ENCODE assay signal across 7 mouse cellular contexts in the genomic region with DNA sequence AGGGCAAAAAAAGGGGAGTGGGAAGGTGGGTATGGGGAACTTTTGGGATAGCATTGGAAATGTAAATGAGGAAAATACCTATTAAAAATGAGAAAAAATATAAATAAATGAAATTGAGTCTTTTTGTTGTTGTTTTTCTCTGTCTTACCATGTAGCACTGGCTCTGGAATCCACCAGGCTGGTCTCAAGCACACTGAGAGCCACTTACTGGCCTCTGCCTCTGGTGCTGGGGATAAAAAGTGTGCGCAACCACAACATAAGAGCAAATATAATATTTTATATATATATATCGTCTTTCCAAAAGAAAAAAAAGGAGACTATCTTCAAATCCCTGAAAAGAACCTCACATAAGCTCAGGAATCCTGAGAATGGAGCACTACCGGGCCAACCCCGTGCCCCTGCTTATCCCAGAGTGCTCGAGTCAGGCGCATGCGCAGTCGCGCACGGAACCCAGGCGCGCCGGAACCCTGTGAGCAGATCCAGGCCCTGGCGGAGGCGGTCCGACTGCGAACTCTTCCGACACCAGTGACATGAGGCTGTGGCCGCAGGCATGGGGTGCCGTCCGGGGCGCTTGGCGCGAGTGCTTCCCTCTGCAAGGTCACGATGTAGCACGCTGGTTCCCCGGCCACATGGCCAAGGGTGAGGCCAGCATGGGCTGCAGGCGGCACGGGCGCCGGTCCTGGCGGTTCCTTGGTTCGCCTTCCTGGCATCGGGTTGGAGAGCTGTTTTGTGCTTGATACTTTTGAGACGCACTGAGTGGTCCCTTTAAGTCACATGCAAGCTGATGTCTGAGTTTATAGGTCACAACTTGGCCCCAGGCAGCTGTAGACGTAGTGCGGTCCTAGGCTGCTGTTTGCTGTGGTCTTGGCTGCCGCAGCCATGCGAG. TPM values are rescaled to one million over a fixed set of nuclear protein-coding genes. Genes with fewer than 3 reads are reported as not detected.
DNase-seq lines count a peak whose midpoint lies in the region; ATAC-seq lines count a peak whose summit lies in the region.

A gene (plus strand): TSS at position 430 of the 886 bp plus-strand sequence.

- intact Hi-C loops in left cerebral cortex, postnatal 36 days (cut with DNase I), result no loop called here

- no peaks in the 10 kb centered on the region for H3K36me3 ChIP-seq in intestine, embryonic 16.5 days (ENCODE audit: control insufficient read depth, insufficient read depth, low read length)
- H3K36me3 ChIP-seq in midbrain, embryonic 11.5 days (ENCODE audit: control insufficient read depth, insufficient read depth, low read length), result no peaks in the 10 kb centered on the region

- H3K4me2 ChIP-seq in intestine, embryonic 16.5 days (ENCODE audit: low read depth, low read length), result peak within 1 kb of the TSS; percentile 84
- peak within 1 kb of the TSS; percentile 96 for H3K4me2 ChIP-seq in midbrain, embryonic 11.5 days

- peak within 1 kb of the TSS; percentile 99 for H3K9ac ChIP-seq in intestine, embryonic 16.5 days (ENCODE audit: low read depth, low read length)
- H3K9ac ChIP-seq in midbrain, embryonic 11.5 days (ENCODE audit: low read length), result peak within 1 kb of the TSS; percentile 81

- no peaks in the 10 kb centered on the region for H3K9me3 ChIP-seq in intestine, embryonic 16.5 days (ENCODE audit: control insufficient read depth, low read length)
- H3K9me3 ChIP-seq in midbrain, embryonic 11.5 days (ENCODE audit: control insufficient read depth, low read length), result no peaks in the 10 kb centered on the region

- H3K4me3 ChIP-seq in intestine, embryonic 16.5 days (ENCODE audit: low read length), result peak within 1 kb of the TSS; percentile 80
- H3K4me3 ChIP-seq in midbrain, embryonic 11.5 days (ENCODE audit: low read depth, low read length), result peak within 1 kb of the TSS; percentile 59

- WGBS in intestine, embryonic 16.5 days, result 1% methylated on average over 39 of the region's 39 CpGs
- WGBS in midbrain, embryonic 11.5 days, result 3% methylated on average over 39 of the region's 39 CpGs

- peak; percentile 99 for ATAC-seq in intestine, embryonic 16.5 days
- ATAC-seq in midbrain, embryonic 11.5 days (ENCODE audit: low FRiP score), result peak; percentile 97

- H3K27ac ChIP-seq in intestine, embryonic 16.5 days (ENCODE audit: low read length), result peak within 1 kb of the TSS; percentile 64
- H3K27ac ChIP-seq in midbrain, embryonic 11.5 days (ENCODE audit: low read depth, low read length), result no peak within 1 kb of the TSS

- peak; percentile 97 for DNase-seq in adrenal gland, adult 2 months
- peak; percentile 91 for DNase-seq in embryo, embryonic 11.5 days (ENCODE audit: low read depth, low spot score)
- peak; percentile 96 to 97 for DNase-seq in gastrocnemius, postnatal 4 days (ENCODE audit: low spot score in 2 of 2)
- peak; percentile 98 for DNase-seq in left cerebral cortex, postnatal 36 days (ENCODE audit: low spot score in 2 of 2)
- DNase-seq in midbrain, embryonic 11.5 days (ENCODE audit: low spot score, missing footprints), result peak; percentile 99
- DNase-seq in skeletal muscle tissue, adult 2 months (ENCODE audit: low read depth, low spot score), result peak; percentile 96

- H3K4me1 ChIP-seq in intestine, embryonic 16.5 days (ENCODE audit: control insufficient read depth, insufficient read depth, low read length), result peaks cover 4% of the 10 kb centered on the region; the same call in 1 of the 2 replicates
- H3K4me1 ChIP-seq in midbrain, embryonic 11.5 days (ENCODE audit: control insufficient read depth, insufficient read depth, low read length), result peaks cover 6% of the 10 kb centered on the region

- no peaks in the 10 kb centered on the region for H3K27me3 ChIP-seq in intestine, embryonic 16.5 days (replicated peaks; ENCODE audit: control insufficient read depth, insufficient read depth, low read length)
- H3K27me3 ChIP-seq in midbrain, embryonic 11.5 days (ENCODE audit: control insufficient read depth, insufficient read depth, low read length), result no peaks in the 10 kb centered on the region

RNA-seq across cellular contexts. Expression of the gene that starts here (rescaled TPM):
- total RNA-seq in adrenal gland, adult 2 months (2021), result 10 to 100 TPM; 27.4 to 38.2 TPM
- 19.0 and 22.6 TPM in 2 replicates for polyA plus RNA-seq in adrenal gland, adult 2 months (2012; rRNA removed)
- total RNA-seq in gastrocnemius, postnatal 4 days (2021), result 10 to 100 TPM; 19.6 to 20.4 TPM
- polyA plus RNA-seq in intestine, embryonic 16.5 days (2015; fragmentation: Nextera tagmentation; extraction: Ambion mirVana), result 31.1 and 33.3 TPM in 2 replicates
- 10 to 100 TPM; 20.8 to 20.9 TPM for total RNA-seq in left cerebral cortex, postnatal 36 days (2021)
- polyA plus RNA-seq in midbrain, embryonic 11.5 days (2014; fragmentation: Nextera tagmentation; extraction: Ambion mirVana), result 21.4 and 31.2 TPM in 2 replicates
